Mouse (Mus musculus): ENCODE results near the gene Inppl1. TPM values are rescaled to one million over a fixed set of nuclear protein-coding genes. Genes with fewer than 3 reads are reported as not detected.

The Inppl1 gene
- polyA plus RNA-seq, 1 experiment: 27.7 TPM

GRCm38 (mm10) chr7:101870629-101871028 lies 32.6 kb upstream of the Inppl1 start, which contains the start of gene Folr1:
Gene Folr1, minus strand, starts transcription at chr7:101870788.
- Histone ChIP-seq H3K27me3 (ENCODE audit: control insufficient read depth, insufficient read depth, low read length) (no peaks in the 10 kb centered on the region), H3K4me3 (ENCODE audit: control insufficient read depth, low read depth, low read length) (no peak within 1 kb of the TSS), H3K4me1 (ENCODE audit: control insufficient read depth, insufficient read depth, low read length) (peaks cover 2% of the 10 kb centered on the region; the same call in 1 of the 2 replicates), H3K27ac (ENCODE audit: control insufficient read depth, insufficient read depth, low read depth, low read length) (0 out of 2 replicates have a peak within 1 kb of the TSS, but pooled peaks have one; percentile 30), H3K36me3 (ENCODE audit: control insufficient read depth, insufficient read depth, low read length) (no peaks in the 10 kb centered on the region)
- TF ChIP-seq POLR2A (IDR thresholded peaks at IDR 0.05; ENCODE audit: control insufficient read depth, low read depth, low read length): no peak
- no peak for TF ChIP-seq CTCF (IDR thresholded peaks at IDR 0.05; ENCODE audit: control insufficient read depth, insufficient read depth, insufficient replicate concordance, low read depth, low read length)

DNA sequence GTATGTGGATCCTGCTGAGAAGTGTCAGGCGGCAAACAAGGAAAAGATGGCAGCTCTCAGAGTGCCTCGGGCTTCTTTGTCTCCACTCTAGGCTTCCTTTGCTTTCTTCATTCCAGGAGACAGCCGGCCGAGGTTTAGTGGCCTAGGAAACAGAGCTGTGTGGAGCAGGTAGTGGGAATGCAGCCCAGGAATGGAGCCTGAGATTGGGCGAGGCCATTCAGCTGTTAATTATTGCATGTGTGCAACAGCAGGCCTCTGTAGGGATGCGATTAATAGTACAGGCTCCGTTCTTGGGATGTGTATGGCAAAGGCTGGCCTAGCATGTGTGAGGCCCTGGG lies 31.1 kb upstream of the Inppl1 start:
- Histone ChIP-seq H3K4me3 (ENCODE audit: control insufficient read depth, low read depth, low read length) (no peak overlapping the region), H3K27me3 (ENCODE audit: control insufficient read depth, insufficient read depth, low read length) (no peaks in the 10 kb centered on the region), H3K27ac (ENCODE audit: control insufficient read depth, insufficient read depth, low read depth, low read length) (no peak overlapping the region), H3K36me3 (ENCODE audit: control insufficient read depth, insufficient read depth, low read length) (no peaks in the 10 kb centered on the region), H3K4me1 (ENCODE audit: control insufficient read depth, insufficient read depth, low read length) (peaks cover 2% of the 10 kb centered on the region; the same call in 1 of the 2 replicates)
- no peak for TF ChIP-seq POLR2A (IDR thresholded peaks at IDR 0.05; ENCODE audit: control insufficient read depth, low read depth, low read length)
- no peak for TF ChIP-seq CTCF (IDR thresholded peaks at IDR 0.05; ENCODE audit: control insufficient read depth, insufficient read depth, insufficient replicate concordance, low read depth, low read length)

DNA sequence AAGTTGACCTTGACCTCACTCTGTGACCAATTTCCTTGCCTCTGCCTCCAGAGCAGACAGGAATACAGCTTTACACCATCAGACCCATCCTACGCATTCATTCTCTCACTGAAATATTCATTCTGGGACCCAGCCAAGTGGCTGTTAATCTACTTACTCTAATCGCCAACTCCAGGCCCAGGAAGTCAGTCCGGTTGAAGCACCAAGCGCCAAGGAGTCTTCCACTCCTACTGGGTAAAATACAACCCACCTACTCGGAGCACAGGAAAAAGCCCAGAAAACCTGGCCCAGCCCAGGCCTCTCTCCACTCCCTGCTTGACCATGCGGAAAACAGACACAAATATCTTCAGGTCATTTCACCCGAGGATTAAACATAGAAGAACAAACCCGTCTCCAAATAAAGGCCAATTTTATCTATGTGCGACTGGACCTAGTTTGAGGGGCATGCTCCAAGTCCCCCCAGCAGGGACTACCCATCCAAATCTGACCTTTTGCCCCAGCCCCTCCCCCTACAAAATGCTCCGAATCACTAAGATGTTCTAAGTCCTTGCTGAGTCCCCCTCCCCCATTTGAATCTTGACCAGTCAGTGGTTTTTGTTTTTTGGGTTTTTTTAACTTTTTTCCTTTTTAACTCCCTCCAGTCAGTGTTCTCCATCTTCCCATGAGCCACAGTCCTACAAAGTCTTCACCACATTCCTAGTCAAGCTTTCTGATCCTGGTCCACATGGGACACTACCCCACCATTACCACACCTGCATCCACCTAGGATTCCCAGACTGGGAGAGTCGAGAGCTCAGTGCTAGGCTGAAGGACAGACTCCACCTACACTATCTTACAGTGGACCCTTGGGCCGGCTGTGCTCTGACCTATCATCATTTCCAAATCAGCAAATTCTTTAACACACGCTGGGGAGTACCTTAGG lies 30.5 kb upstream of the Inppl1 start:
- Histone ChIP-seq H3K36me3 (ENCODE audit: control insufficient read depth, insufficient read depth, low read length) (no peaks in the 10 kb centered on the region), H3K4me3 (ENCODE audit: control insufficient read depth, low read depth, low read length) (no peak overlapping the region), H3K27me3 (ENCODE audit: control insufficient read depth, insufficient read depth, low read length) (no peaks in the 10 kb centered on the region), H3K27ac (ENCODE audit: control insufficient read depth, insufficient read depth, low read depth, low read length) (peak overlapping the region; percentile 56; the same call in 1 of the 2 replicates), H3K4me1 (ENCODE audit: control insufficient read depth, insufficient read depth, low read length) (peaks cover 2% of the 10 kb centered on the region; the same call in 1 of the 2 replicates)
- TF ChIP-seq POLR2A (IDR thresholded peaks at IDR 0.05; ENCODE audit: control insufficient read depth, low read depth, low read length) (no peak), CTCF (IDR thresholded peaks at IDR 0.05; ENCODE audit: control insufficient read depth, insufficient read depth, insufficient replicate concordance, low read depth, low read length) (no peak)

DNA sequence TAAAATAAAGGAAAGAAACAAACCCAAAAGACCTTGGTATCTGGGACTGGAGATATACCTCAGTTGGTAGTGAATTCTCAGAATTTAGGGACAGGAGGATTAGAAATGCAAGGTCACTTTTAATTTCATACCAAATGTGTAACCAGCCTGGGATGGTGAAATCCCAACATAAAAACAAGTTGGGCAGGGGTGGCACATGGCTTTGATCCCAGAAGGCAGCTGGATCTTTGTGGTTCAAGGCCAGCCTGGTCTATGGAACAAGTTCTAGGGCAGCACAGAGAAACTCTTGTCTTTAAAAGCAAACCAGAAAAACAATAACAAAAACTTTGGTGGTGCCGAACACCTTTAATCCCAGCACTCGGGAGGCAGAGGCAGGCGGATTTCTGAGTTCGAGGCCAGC lies 29.5 kb upstream of the Inppl1 start:
- Histone ChIP-seq H3K4me3 (ENCODE audit: control insufficient read depth, low read depth, low read length) (no peak overlapping the region), H3K36me3 (ENCODE audit: control insufficient read depth, insufficient read depth, low read length) (no peaks in the 10 kb centered on the region), H3K27ac (ENCODE audit: control insufficient read depth, insufficient read depth, low read depth, low read length) (no peak overlapping the region), H3K4me1 (ENCODE audit: control insufficient read depth, insufficient read depth, low read length) (peaks cover 2% of the 10 kb centered on the region; the same call in 1 of the 2 replicates), H3K27me3 (ENCODE audit: control insufficient read depth, insufficient read depth, low read length) (no peaks in the 10 kb centered on the region)
- TF ChIP-seq CTCF (IDR thresholded peaks at IDR 0.05; ENCODE audit: control insufficient read depth, insufficient read depth, insufficient replicate concordance, low read depth, low read length) (no peak), POLR2A (IDR thresholded peaks at IDR 0.05; ENCODE audit: control insufficient read depth, low read depth, low read length) (no peak)

GRCm38 (mm10) chr7:101866491-101867265 lies 28.6 kb upstream of the Inppl1 start:
- Histone ChIP-seq H3K36me3 (ENCODE audit: control insufficient read depth, insufficient read depth, low read length) (no peaks in the 10 kb centered on the region), H3K27me3 (ENCODE audit: control insufficient read depth, insufficient read depth, low read length) (no peaks in the 10 kb centered on the region), H3K4me1 (ENCODE audit: control insufficient read depth, insufficient read depth, low read length) (peaks cover 2% of the 10 kb centered on the region; the same call in 1 of the 2 replicates), H3K27ac (ENCODE audit: control insufficient read depth, insufficient read depth, low read depth, low read length) (peak overlapping the region; percentile 78), H3K4me3 (ENCODE audit: control insufficient read depth, low read depth, low read length) (no peak overlapping the region)
- TF ChIP-seq POLR2A (IDR thresholded peaks at IDR 0.05; ENCODE audit: control insufficient read depth, low read depth, low read length) (no peak), CTCF (IDR thresholded peaks at IDR 0.05; ENCODE audit: control insufficient read depth, insufficient read depth, insufficient replicate concordance, low read depth, low read length) (no peak)

GRCm38 (mm10) chr7:101863415-101863814 lies 25.4 kb upstream of the Inppl1 start, which contains the start of gene Anapc15:
Gene Anapc15, plus strand, starts transcription at chr7:101863715.
- TF ChIP-seq CTCF (IDR thresholded peaks at IDR 0.05; ENCODE audit: control insufficient read depth, insufficient read depth, insufficient replicate concordance, low read depth, low read length) (no peak), POLR2A (IDR thresholded peaks at IDR 0.05; ENCODE audit: control insufficient read depth, low read depth, low read length) (no peak)
- Histone ChIP-seq H3K36me3 (ENCODE audit: control insufficient read depth, insufficient read depth, low read length) (no peaks in the 10 kb centered on the region), H3K4me1 (ENCODE audit: control insufficient read depth, insufficient read depth, low read length) (peaks cover 4% of the 10 kb centered on the region; the same call in 1 of the 2 replicates), H3K4me3 (ENCODE audit: control insufficient read depth, low read depth, low read length) (no peak within 1 kb of the TSS), H3K27ac (ENCODE audit: control insufficient read depth, insufficient read depth, low read depth, low read length) (no peak within 1 kb of the TSS), H3K27me3 (ENCODE audit: control insufficient read depth, insufficient read depth, low read length) (no peaks in the 10 kb centered on the region)

DNA sequence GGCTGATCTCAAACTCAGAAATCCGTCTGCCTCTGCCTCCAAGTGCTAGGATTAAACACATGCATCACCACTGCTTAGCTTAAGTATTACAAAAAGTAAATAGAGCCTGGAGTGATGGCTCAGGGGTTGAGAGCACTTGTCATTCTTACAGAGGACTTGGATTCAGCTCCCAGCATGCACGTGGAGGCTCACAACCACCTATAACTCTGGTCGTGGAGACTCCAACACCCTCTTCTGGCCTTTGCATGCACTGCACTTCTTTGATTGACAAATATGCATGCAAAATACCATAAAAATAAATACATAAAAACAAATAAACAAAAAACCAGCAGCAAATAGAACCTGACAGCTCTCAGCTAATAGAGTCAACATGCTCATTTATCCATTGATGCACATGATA lies 24.3 kb upstream of the Inppl1 start:
- no peak overlapping the region for H3K4me3 ChIP-seq (ENCODE audit: control insufficient read depth, low read depth, low read length)
- no peaks in the 10 kb centered on the region for H3K27me3 ChIP-seq (ENCODE audit: control insufficient read depth, insufficient read depth, low read length)
- peaks cover 6% of the 10 kb centered on the region; the same call in 1 of the 2 replicates for H3K4me1 ChIP-seq (ENCODE audit: control insufficient read depth, insufficient read depth, low read length)
- H3K27ac ChIP-seq (ENCODE audit: control insufficient read depth, insufficient read depth, low read depth, low read length): no peak overlapping the region
- no peaks in the 10 kb centered on the region for H3K36me3 ChIP-seq (ENCODE audit: control insufficient read depth, insufficient read depth, low read length)
- TF ChIP-seq CTCF (IDR thresholded peaks at IDR 0.05; ENCODE audit: control insufficient read depth, insufficient read depth, insufficient replicate concordance, low read depth, low read length) (no peak), POLR2A (IDR thresholded peaks at IDR 0.05; ENCODE audit: control insufficient read depth, low read depth, low read length) (no peak)

Measured in testis, adult 2 months (tissue).